Mouse (Mus musculus): ENCODE data around the gene Als2. TPM values are rescaled to one million over a fixed set of nuclear protein-coding genes. Genes with fewer than 3 reads are reported as not detected.

Als2 gene
- total RNA-seq, 2 experiments from 2014 or later, result 5.2 to 6.7 TPM

- peak; percentile 97 for ATAC-seq (replicated peaks; ENCODE audit: low FRiP score, low TSS enrichment, poor library complexity, severe bottlenecking)
Observed at GRCm38 (mm10) chr1:59119720-59120457, 117.1 kb downstream of the Als2 start, which contains the start of gene Tmem237. TSS of gene Tmem237 (minus strand) at chr1:59120408.

Other genes with a start within 250 kb of the Als2 start
- gene C2cd6, start 142.3 kb downstream of the Als2 start, total RNA-seq (2014; fragmentation: Nextera tagmentation), result not detected in 2 replicates
- not detected in 2 replicates for gene C2cd6, start 142.3 kb downstream of the Als2 start, total RNA-seq (2017)
- gene Tmem237, start 116.8 kb downstream of the Als2 start, total RNA-seq (2014; fragmentation: Nextera tagmentation), result 3.2 and 4.0 TPM in 2 replicates
- 3.6 and 9.3 TPM in 2 replicates for gene Tmem237, start 116.8 kb downstream of the Als2 start, total RNA-seq (2017)
- gene Mpp4, start 73.8 kb downstream of the Als2 start, total RNA-seq (2014; fragmentation: Nextera tagmentation), result 0.76 and 1.7 TPM in 2 replicates
- 2.6 TPM in 1 of 2 replicates, not detected in the other for gene Mpp4, start 73.8 kb downstream of the Als2 start, total RNA-seq (2017)
- gene Cdk15, start 19.7 kb upstream of the Als2 start, total RNA-seq (2014; fragmentation: Nextera tagmentation), result not detected in 2 replicates
- gene Cdk15, start 19.7 kb upstream of the Als2 start, total RNA-seq (2017), result not detected in 2 replicates
- 14.0 and 16.1 TPM in 2 replicates for gene Fzd7, start 245.2 kb upstream of the Als2 start, total RNA-seq (2014; fragmentation: Nextera tagmentation)
- gene Fzd7, start 245.2 kb upstream of the Als2 start, total RNA-seq (2017), result 15.4 and 18.0 TPM in 2 replicates

Data from megakaryocyte-erythroid progenitor cell, adult 5-6 weeks (primary cell).